Mouse (Mus musculus): ENCODE measurements around the gene Mak. TPM values are rescaled to one million over a fixed set of nuclear protein-coding genes. Genes with fewer than 3 reads are reported as not detected.
"Not testable (repeated sequence)": the region's sequence is repeated elsewhere in the genome, so short reads cannot be mapped to it uniquely, and the experiment has no call there.

Mak gene
- total RNA-seq, 2 experiments from 2014 or later: 1.4 to 2.0 TPM

GRCm38 (mm10) chr13:41008271-41008670 lies 71.2 kb downstream of the Mak start:
- intact Hi-C loops (cut with DNase I): no loop called here
- no peak for DNase-seq (ENCODE audit: low spot score in 2 of 2)

- intact Hi-C loops (cut with DNase I): no loop called here
- DNase-seq (ENCODE audit: low spot score in 2 of 2): no peak
Observed at GRCm38 (mm10) chr13:41006244-41006643, 73.3 kb downstream of the Mak start.

DNA sequence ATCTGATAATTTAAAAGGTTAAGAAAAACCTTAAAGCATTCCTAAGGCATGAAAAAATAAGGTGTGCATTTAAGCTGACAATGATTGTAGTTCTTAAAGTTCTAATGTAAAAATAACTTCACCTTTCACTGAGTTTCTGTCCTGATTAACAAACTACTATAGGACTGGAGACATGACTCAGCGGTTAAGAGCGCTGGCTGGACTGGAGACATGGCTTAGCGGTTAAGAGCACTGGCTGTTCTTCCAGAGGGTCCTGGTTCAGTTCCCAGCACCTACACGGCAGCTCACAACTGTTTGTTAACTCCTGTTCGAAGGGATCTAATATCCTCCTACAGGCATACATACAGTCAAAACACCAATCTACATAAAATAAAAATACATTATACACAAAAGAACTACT lies 77.5 kb downstream of the Mak start:
- no peak for DNase-seq (ENCODE audit: low spot score in 2 of 2)
- intact Hi-C loops (cut with DNase I): loop anchor here (5.0 kb wide), 1 partner anchor 160 kb away; no protein-coding TSS in a partner anchor

DNA sequence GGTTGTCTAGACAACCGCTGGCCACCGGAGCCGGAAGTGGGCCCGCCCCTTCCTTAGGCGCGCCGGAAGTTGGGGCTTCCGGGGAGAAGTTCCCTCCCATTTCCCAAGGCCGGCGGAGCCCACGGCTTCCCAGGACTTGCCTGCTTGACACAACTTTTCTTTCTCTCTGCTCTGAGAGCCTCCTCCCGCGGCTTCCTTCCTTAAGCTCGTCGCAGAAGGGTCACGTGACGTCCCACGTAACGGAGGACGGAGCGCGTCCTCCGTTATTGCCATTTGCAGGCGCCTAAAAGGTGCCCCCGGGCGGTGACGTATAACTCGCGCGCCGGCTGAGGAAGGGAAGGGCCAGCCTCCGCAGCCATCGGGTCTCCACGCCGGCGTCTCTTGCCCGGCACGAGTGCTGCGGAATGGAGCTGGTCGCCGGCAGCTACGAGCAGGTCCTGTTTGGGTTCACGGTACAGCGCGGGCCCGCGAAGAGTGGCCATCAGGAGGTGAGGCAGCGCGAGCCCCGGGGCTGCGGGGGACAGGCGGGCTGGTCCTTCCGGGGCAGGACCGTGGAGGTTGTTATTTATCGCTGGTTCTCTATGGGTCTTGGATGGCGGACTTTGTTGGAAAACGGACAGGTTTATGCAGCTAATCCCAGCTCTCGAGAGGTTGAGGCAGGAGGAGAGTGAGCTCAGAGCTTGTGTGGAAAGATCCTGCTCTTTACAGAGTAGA lies 78.4 kb downstream of the Mak start, which contains the start of gene Pak1ip1:
TSS of gene Pak1ip1 (plus strand) at position 98 of the 714 bp plus-strand sequence.
- peak; percentile 91 to 93 for DNase-seq (ENCODE audit: low spot score in 2 of 2)
- intact Hi-C loops (cut with DNase I): loop anchor here (5.0 kb wide), 1 partner anchor 159 kb away; no protein-coding TSS in a partner anchor

DNA sequence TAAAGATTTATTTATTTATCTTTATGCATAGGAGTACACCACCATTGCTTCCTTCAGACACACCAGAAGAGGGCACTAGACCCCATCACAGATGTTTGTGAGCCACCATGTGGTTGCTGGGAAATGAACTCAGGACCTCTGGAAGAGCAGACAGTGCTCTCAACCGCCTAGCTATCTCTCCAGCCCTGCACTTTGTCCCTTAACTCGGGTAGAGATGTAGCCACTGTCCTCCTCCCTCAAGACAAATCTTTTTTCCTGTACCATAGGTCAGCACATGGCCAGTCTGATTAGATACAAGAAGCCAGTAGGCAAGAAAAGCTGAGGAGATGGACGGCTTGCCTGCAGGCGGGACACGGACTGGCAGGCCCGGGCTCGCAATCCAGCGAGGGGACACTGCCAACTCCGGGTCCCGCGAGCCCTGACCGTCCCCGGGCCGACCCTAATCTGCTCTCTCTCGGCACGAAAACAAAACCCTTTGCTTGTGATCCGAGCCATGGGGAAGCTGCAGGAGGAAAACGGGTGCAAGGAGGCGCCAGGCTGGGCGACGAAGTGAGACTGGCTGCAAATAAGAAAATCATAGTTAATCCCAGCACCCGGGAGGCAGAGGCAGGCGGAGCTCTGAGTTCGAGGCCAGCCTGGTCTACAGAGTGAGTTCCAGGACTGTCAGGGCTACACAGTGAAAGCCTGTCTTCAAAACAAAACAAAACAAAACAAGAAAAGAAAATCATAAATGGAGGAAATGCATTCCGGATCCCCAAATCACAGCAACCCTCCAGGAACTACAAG lies 79.2 kb downstream of the Mak start:
- peak; percentile 31 to 56 for DNase-seq (ENCODE audit: low spot score in 2 of 2)
- intact Hi-C loops (cut with DNase I): loop anchor here (5.0 kb wide), 1 partner anchor 158 kb away; no protein-coding TSS in a partner anchor

DNA sequence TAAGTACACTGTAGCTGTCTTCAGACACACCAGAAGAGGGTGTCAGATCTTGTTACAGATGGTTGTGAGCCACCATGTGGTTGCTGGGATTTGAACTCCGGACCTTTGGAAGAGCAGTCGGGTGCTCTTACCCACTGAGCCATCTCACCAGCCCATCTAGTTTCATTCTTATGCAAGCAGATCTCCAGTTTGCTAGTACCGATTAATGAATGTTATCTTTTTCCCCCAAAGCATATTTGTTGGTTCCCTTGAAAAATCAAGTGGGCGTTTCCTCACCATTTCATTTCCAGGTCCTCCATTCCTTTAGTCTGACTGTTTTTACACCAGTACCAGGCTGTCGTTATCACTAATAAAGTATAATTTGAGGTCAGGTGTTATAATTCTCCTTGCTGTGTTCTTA lies 81.0 kb downstream of the Mak start:
- DNase-seq (ENCODE audit: low spot score in 2 of 2); intact Hi-C loops (cut with DNase I): not testable (repeated sequence)

GRCm38 (mm10) chr13:40994487-40995263 lies 84.8 kb downstream of the Mak start:
- intact Hi-C loops (cut with DNase I): no loop called here
- DNase-seq (ENCODE audit: low spot score in 2 of 2): no peak

GRCm38 (mm10) chr13:40988418-40988817 lies 91.1 kb downstream of the Mak start:
- intact Hi-C loops (cut with DNase I): no loop called here
- no peak for DNase-seq (ENCODE audit: low spot score in 2 of 2)

- intact Hi-C loops (cut with DNase I); DNase-seq (ENCODE audit: low spot score in 2 of 2): not testable (repeated sequence)
Observed at GRCm38 (mm10) chr13:40987608-40988303, 91.8 kb downstream of the Mak start.

- DNase-seq (ENCODE audit: low spot score in 2 of 2): no peak
- intact Hi-C loops (cut with DNase I): no loop called here
Observed at GRCm38 (mm10) chr13:40986081-40986480, 93.4 kb downstream of the Mak start.

DNA sequence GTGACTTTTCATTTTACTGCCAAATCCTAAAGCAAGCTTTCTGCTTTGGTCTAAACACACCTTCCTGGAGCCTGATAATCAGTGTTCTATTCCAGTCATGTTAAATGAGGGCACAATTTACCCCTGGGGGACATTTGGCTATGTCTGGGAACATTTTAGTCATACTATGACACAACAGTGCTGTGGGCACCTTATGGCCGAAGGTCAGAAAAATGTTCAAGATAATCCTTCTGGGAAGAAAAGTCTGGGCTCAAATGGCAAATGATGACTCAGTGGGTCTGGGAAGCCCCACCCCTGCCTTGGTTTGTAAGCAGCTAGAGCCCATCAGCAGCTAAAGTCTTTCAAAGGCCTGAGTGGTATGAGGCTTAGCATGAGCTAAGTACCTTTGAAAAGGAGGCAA lies 96.7 kb downstream of the Mak start:
- intact Hi-C loops (cut with DNase I): no loop called here
- no peak for DNase-seq (ENCODE audit: low spot score in 2 of 2)

DNA sequence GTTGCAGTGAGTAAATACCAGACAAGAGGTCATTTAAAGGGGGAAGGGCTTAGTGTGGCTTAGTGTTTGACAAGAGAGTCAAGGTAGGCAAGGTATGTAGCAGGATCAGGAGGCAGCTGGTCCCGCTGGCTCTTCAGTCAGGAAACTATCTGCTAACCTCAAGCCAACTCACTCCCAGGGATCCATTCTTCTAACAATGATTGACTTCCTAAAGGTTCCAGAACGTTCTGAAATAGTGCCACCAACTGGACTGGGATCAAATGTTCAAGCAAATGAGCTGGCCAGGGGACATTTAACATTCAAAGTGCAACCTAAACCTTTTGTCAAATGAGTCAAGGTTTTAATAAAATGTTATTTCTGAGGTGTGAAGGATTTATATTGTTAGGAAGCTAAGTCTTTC lies 100.2 kb downstream of the Mak start:
- no peak for DNase-seq (ENCODE audit: low spot score in 2 of 2)
- intact Hi-C loops (cut with DNase I): loop anchor here (5.0 kb wide), 1 partner anchor 137 kb away; no protein-coding TSS in a partner anchor

DNA sequence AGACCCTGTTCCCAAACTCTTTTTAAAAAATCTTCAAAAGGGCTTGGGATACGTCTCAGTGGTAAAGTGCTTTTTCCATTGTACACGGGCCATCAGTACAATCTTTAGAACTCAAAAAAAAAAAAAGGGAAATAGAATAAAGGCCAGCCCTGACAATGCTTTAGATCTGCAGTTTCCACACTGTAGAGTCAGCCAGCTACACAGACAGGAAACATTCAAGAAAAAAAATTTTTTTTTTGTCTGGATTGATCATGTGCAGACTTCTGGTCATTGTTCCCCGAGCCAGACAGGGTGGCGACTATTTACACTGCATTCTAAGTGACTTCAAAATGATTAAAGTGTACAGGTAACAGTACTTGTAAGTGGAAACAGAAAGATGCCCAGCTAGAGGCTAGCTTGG lies 100.9 kb downstream of the Mak start:
- DNase-seq (ENCODE audit: low spot score in 2 of 2): no peak
- intact Hi-C loops (cut with DNase I): loop anchor here (5.0 kb wide), 1 partner anchor 136 kb away; no protein-coding TSS in a partner anchor

DNA sequence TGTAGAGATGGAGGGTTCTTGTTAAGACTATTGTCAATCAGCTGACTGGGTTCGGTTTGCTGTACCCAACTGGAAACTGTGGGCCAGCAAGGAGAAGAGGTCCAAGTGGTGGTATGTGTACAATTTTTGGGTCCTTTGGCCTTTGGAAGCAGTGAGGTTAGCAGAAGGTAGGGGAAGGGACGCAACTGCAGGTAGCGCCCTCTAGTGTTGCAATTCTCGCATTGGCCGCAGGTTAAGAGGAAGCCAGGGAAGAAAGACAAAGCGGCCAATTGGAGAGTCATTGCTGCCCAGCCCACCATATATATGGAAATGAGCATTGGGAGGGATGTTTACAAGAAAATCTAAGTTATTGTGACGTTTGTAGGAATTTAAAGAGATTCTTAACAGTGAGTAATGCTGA lies 101.9 kb downstream of the Mak start:
- intact Hi-C loops (cut with DNase I): loop anchor here (5.0 kb wide), 1 partner anchor 135 kb away; no protein-coding TSS in a partner anchor
- DNase-seq (ENCODE audit: low spot score in 2 of 2): peak in 1 of 2 experiments; percentile 42

Other genes with a start within 250 kb of the Mak start
- 10 to 100 TPM; 10.7 to 12.9 TPM for gene Gcnt2, start 220.0 kb downstream of the Mak start, total RNA-seq (2021)
- 10 to 100 TPM; 35.8 to 36.9 TPM for gene Pak1ip1, start 78.7 kb downstream of the Mak start, total RNA-seq (2021)
- gene Tmem14c, start 63.4 kb downstream of the Mak start, total RNA-seq (2021): 10 to 100 TPM; 70.8 to 71.4 TPM
- gene Gcm2, start 31.3 kb upstream of the Mak start, total RNA-seq (2021): not detected
- gene Sycp2l, start 34.6 kb upstream of the Mak start, total RNA-seq (2021): not detected
- gene Elovl2, start 140.7 kb upstream of the Mak start, total RNA-seq (2021): 10 to 100 TPM; 35.2 to 37.2 TPM
- gene Smim13, start 170.1 kb upstream of the Mak start, total RNA-seq (2021): 100 to 1,000 TPM; 180 to 182 TPM
- gene Gm17364, start 194.3 kb upstream of the Mak start, total RNA-seq (2021): not detected

Measured in left cerebral cortex, postnatal 14 days (tissue).